Mouse (Mus musculus): ENCODE results near the gene N4bp3. TPM values are rescaled to one million over a fixed set of nuclear protein-coding genes. Genes with fewer than 3 reads are reported as not detected.
"Not testable (repeated sequence)": the region's sequence is repeated elsewhere in the genome, so short reads cannot be mapped to it uniquely, and the experiment has no call there.

The N4bp3 gene
- polyA plus RNA-seq, 1 experiment from 2014 or later, result 19.9 TPM

DNA sequence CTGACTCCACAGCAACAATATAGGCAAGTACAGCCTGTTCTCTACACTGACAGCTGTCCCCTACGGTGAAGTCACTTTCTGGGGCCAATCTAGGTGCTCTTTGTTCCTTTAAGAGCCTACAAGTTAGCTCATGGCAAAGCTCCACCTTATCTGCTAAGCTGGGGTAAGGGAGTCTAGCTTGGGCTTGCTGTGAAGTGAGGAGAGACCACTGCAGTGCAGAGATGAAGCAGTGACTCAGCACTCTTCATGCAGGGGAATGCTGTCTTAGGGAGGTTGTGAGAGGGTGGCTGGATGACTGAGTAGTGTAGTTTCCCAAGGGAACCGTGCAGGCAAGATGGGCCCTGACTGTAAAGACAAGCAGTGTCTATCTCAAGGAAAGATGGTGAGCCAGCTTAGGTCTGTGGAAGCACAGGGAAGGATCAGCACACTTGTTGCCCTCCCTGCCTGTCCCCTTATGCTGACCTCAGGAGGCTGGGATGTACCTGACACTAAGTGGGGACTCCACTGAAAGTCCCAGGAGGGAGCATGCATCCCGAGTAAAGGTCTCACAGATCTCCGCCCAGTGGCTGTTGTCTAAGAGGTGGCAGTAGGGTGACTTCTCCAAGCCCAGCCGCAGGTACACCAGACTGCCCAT is 25.3 kb downstream of the N4bp3 start:
- Histone ChIP-seq H3K36me3 (replicated peaks; ENCODE audit: control insufficient read depth, insufficient read depth) (peaks cover 79% of the 10 kb centered on the region), H3K4me2 (replicated peaks) (no peak overlapping the region), H3K9me3 (ENCODE audit: control insufficient read depth, low read length) (no peaks in the 10 kb centered on the region), H3K27ac (no peak overlapping the region), H3K4me1 (replicated peaks; ENCODE audit: control insufficient read depth, insufficient read depth, low read length) (peaks cover 4% of the 10 kb centered on the region), H3K9ac (no peak overlapping the region), H3K27me3 (ENCODE audit: control insufficient read depth, insufficient read depth, low read length) (no peaks in the 10 kb centered on the region), H3K4me3 (replicated peaks; ENCODE audit: low read length) (no peak overlapping the region)
- ATAC-seq (ENCODE audit: low FRiP score) (no peak), DNase-seq (ENCODE audit: low spot score) (no peak)
- 80% methylated on average over 5 of the region's 5 CpGs for WGBS

DNA sequence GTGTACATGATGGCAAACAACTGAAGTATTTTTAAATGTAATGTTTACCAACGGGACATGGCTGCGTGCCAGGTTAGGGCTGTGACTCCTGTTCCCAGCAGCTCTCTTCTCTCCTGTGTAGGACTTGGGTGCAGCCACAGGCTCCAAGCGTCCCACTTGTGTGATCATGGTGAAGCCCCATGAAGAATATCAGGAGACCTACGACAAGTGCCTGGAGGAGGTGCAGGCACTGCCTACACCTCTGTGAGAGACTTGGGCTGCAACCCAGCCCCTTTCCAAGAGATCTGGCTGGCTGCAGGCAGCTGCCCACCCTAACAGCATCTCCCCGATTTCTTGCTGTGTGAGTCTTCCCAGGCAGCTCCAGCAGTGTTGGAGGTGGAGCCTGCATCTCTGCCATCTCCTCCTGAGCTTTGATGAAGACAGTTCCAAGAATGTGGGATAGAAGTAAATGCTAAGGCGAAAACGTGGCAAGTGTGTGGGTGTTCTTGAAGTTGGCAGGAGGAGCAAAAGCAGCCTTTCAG is 27.6 kb downstream of the N4bp3 start:
- H3K4me3 ChIP-seq (replicated peaks; ENCODE audit: low read length), result no peak overlapping the region
- DNase-seq (ENCODE audit: low spot score), result no peak
- H3K27ac ChIP-seq, result no peak overlapping the region
- peaks cover 7% of the 10 kb centered on the region for H3K4me1 ChIP-seq (replicated peaks; ENCODE audit: control insufficient read depth, insufficient read depth, low read length)
- H3K27me3 ChIP-seq (ENCODE audit: control insufficient read depth, insufficient read depth, low read length), result no peaks in the 10 kb centered on the region
- H3K36me3 ChIP-seq (replicated peaks; ENCODE audit: control insufficient read depth, insufficient read depth), result peaks cover 63% of the 10 kb centered on the region
- no peak overlapping the region for H3K9ac ChIP-seq
- ATAC-seq (ENCODE audit: low FRiP score), result no peak
- no peaks in the 10 kb centered on the region for H3K9me3 ChIP-seq (ENCODE audit: control insufficient read depth, low read length)
- WGBS, result 89% methylated on average over 7 of the region's 7 CpGs
- H3K4me2 ChIP-seq (replicated peaks), result no peak overlapping the region

DNA sequence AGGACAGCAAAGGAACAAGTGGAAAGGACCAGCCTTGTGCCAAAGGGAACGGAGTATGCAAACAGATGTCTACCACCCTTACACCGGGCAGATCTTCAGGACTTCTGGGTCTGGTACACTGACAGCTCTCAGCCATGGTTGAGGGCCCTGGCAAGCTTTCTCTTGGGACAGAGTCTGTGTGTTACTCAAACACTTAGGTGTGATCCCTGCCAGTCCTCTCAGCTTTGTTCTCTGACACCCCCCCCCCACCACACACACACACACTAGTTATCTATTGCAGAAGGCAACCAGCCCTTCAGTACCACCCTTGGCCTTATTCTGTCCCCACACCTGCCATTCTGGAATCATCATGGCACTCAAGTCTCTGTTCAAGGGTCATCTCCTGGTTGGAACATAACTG is 28.9 kb downstream of the N4bp3 start:
- no peak for DNase-seq (ENCODE audit: low spot score)

DNA sequence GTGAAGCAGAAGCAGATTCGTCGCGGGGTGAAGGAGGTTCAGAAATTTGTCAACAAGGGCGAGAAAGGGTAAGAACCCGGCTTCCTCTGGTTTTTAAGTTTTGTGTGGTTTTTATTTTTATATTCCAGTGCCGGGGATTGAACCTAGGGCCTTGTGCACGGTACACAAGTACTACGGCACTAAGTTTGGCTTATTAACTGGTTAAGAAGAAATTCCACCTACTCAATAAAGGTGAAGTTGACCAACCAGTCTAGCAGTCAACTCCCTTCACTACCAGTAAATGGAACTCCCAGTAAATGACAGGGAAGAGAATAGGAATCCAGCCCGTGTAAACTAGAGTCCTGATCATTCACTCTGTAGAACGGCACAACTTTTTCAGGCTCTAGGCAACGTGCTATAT is 30.6 kb downstream of the N4bp3 start:
- WGBS, result 1% methylated on average over 11 of the region's 11 CpGs
- Histone ChIP-seq H3K4me2 (replicated peaks) (peak overlapping the region; percentile 89), H3K4me3 (replicated peaks; ENCODE audit: low read length) (peak overlapping the region; percentile 59), H3K9ac (peak overlapping the region; percentile 73), H3K36me3 (replicated peaks; ENCODE audit: control insufficient read depth, insufficient read depth) (peaks cover 37% of the 10 kb centered on the region), H3K27ac (no peak overlapping the region), H3K9me3 (ENCODE audit: control insufficient read depth, low read length) (no peaks in the 10 kb centered on the region), H3K27me3 (ENCODE audit: control insufficient read depth, insufficient read depth, low read length) (no peaks in the 10 kb centered on the region), H3K4me1 (replicated peaks; ENCODE audit: control insufficient read depth, insufficient read depth, low read length) (peaks cover 13% of the 10 kb centered on the region)
- no peak for DNase-seq (ENCODE audit: low spot score)
- ATAC-seq (ENCODE audit: low FRiP score), result no peak

More for the DNA sequence above, 28.9 kb downstream of the N4bp3 start:
- ATAC-seq (ENCODE audit: low FRiP score), result no peak
- no peak overlapping the region for H3K9ac ChIP-seq
- H3K9me3 ChIP-seq (ENCODE audit: control insufficient read depth, low read length), result no peaks in the 10 kb centered on the region
- 93% methylated on average over 2 of the region's 2 CpGs for whole genome bisulfite sequencing
- H3K36me3 ChIP-seq (replicated peaks; ENCODE audit: control insufficient read depth, insufficient read depth), result peaks cover 51% of the 10 kb centered on the region
- H3K27me3 ChIP-seq (ENCODE audit: control insufficient read depth, insufficient read depth, low read length), result no peaks in the 10 kb centered on the region
- peaks cover 7% of the 10 kb centered on the region for H3K4me1 ChIP-seq (replicated peaks; ENCODE audit: control insufficient read depth, insufficient read depth, low read length)
- no peak overlapping the region for H3K4me2 ChIP-seq (replicated peaks)
- no peak overlapping the region for H3K27ac ChIP-seq
- H3K4me3 ChIP-seq (replicated peaks; ENCODE audit: low read length), result no peak overlapping the region

DNA sequence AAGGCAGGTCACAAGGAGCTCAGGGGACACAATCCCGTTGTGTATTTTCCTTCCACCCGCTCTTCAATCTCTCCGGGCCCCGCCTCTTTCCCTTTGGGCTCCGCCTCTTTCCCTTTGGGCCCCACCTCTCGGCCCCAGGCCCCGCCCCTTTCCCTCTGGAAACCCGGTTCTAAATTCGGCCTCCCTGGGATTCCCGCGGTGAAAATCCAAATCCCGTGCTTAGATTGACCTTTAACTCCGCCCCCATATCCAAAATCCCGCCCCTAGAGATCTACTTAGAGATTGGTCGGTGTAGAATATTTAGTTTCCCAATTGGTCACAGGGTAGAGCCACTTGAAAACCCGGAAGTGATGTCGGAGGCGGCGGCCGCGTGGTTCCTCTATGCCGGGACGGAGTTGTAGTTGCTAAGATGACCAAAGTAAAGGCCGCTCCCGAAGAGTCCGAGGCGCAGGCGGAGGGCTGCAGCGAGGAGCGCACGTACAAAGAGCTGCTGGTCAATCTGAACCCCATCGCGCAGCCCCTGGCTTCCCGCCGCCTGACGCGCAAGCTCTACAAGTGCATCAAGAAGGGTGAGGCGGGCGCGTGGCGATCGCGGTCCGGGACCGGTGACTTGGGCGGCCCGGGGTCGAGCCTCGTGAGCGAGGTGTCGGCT is 31.1 kb downstream of the N4bp3 start, which contains the start of gene Nhp2:
Gene Nhp2, plus strand, starts transcription at position 327 of the 652 bp plus-strand sequence.
- under 1% methylated on average over 51 of the region's 51 CpGs for WGBS
- peaks cover 13% of the 10 kb centered on the region for H3K4me1 ChIP-seq (replicated peaks; ENCODE audit: control insufficient read depth, insufficient read depth, low read length)
- no peaks in the 10 kb centered on the region for H3K9me3 ChIP-seq (ENCODE audit: control insufficient read depth, low read length)
- H3K4me3 ChIP-seq (replicated peaks; ENCODE audit: low read length), result peak within 1 kb of the TSS; percentile 59
- DNase-seq (ENCODE audit: low spot score) (peak; percentile 97), ATAC-seq (ENCODE audit: low FRiP score) (peak; percentile 94)
- H3K27ac ChIP-seq, result no peak within 1 kb of the TSS
- H3K4me2 ChIP-seq (replicated peaks), result peak within 1 kb of the TSS; percentile 89
- H3K27me3 ChIP-seq (ENCODE audit: control insufficient read depth, insufficient read depth, low read length), result no peaks in the 10 kb centered on the region
- H3K36me3 ChIP-seq (replicated peaks; ENCODE audit: control insufficient read depth, insufficient read depth), result peaks cover 31% of the 10 kb centered on the region
- H3K9ac ChIP-seq, result peak within 1 kb of the TSS; percentile 73

DNA sequence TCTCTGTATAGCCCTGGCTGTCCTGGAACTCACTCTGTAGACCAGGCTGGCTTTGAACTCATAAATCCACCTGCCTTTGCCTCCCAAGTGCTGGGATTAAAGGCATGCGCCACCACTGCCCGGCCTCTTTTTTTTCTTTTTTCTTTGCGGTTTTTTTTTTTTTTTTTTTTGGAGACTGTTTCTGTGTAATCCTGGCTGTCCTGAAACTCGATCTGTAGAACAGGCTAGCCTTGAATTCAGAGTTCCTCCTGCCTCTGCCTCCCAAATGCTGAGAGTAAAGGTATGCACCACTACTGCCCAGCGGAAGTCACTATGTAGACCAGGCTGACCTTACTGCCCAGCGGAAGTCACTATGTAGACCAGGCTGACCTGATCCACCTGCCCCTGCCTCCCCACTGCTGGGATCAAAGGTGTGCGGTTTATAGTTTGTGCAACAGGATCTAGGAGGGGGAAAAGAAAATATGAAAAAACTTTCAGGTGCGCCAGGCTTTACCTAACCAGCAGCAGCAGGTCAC is 31.7 kb downstream of the N4bp3 start:
- Histone ChIP-seq H3K27ac (no peak overlapping the region), H3K4me1 (replicated peaks; ENCODE audit: control insufficient read depth, insufficient read depth, low read length) (peaks cover 13% of the 10 kb centered on the region)

DNA sequence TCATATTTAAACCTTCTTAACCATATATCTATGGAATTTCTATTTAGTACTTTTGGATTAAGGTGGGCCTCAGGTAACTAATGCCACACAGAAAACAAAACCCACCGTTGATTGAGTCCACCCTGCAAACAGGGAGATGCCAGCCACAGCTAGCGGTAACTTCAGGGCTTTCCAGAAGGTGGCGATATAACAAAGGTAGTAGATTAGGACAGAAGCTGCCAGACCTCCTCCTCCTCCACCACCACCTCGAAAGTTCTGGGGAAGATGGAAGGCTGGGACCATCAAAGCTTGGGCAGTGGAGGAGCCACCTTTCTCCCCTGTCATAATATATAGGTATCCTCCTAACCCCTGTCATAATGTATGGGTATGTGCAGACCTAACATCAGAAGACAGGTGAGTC is 32.9 kb downstream of the N4bp3 start:
- Histone ChIP-seq H3K27me3 (ENCODE audit: control insufficient read depth, insufficient read depth, low read length) (no peaks in the 10 kb centered on the region), H3K9ac (no peak overlapping the region), H3K27ac (no peak overlapping the region), H3K4me1 (replicated peaks; ENCODE audit: control insufficient read depth, insufficient read depth, low read length) (peaks cover 13% of the 10 kb centered on the region), H3K4me2 (replicated peaks) (no peak overlapping the region), H3K4me3 (replicated peaks; ENCODE audit: low read length) (no peak overlapping the region), H3K9me3 (ENCODE audit: control insufficient read depth, low read length) (no peaks in the 10 kb centered on the region), H3K36me3 (replicated peaks; ENCODE audit: control insufficient read depth, insufficient read depth) (peaks cover 14% of the 10 kb centered on the region)
- DNase-seq (ENCODE audit: low spot score) (peak; percentile 77), ATAC-seq (ENCODE audit: low FRiP score) (no peak)
- WGBS, result 3% methylated on average over 4 of the region's 4 CpGs

More for the DNA sequence above, 31.7 kb downstream of the N4bp3 start:
- ATAC-seq (ENCODE audit: low FRiP score), result peak; percentile 42; the same call in 1 of the 2 replicates
- H3K9ac ChIP-seq, result no peak overlapping the region
- H3K4me3 ChIP-seq (replicated peaks; ENCODE audit: low read length), result peak overlapping the region; percentile 59
- DNase-seq (ENCODE audit: low spot score), result no peak
- 53% methylated on average over 8 of the region's 8 CpGs for WGBS
- no peaks in the 10 kb centered on the region for H3K27me3 ChIP-seq (ENCODE audit: control insufficient read depth, insufficient read depth, low read length)
- H3K36me3 ChIP-seq (replicated peaks; ENCODE audit: control insufficient read depth, insufficient read depth), result peaks cover 25% of the 10 kb centered on the region
- H3K4me2 ChIP-seq (replicated peaks), result peak overlapping the region; percentile 89
- H3K9me3 ChIP-seq (ENCODE audit: control insufficient read depth, low read length), result no peaks in the 10 kb centered on the region

DNA sequence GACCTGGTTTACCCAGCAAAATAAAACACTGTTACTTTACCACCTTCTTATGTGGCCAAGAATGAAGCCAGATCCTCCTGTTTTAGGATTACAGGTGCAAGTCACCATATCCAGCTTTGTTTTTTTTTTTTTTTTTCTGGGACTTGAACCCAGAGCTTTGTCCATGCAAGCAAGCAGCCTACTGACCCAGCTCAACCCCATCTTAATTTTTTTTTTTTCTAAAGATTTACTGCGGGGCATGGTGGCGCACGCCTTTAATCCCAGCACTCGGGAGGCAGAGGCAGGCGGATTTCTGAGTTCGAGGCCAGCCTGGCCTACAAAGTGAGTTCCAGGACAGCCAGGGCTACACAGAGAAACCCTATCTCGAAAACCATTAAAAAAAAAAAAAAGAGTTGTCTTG is 34.5 kb downstream of the N4bp3 start:
- not testable (repeated sequence) for H3K27ac ChIP-seq; H3K9me3 ChIP-seq (ENCODE audit: control insufficient read depth, low read length); H3K36me3 ChIP-seq (replicated peaks; ENCODE audit: control insufficient read depth, insufficient read depth); ATAC-seq (ENCODE audit: low FRiP score); H3K27me3 ChIP-seq (ENCODE audit: control insufficient read depth, insufficient read depth, low read length); DNase-seq (ENCODE audit: low spot score)
- Histone ChIP-seq H3K4me3 (replicated peaks; ENCODE audit: low read length) (0 out of 2 replicates have a peak overlapping the region, but pooled peaks have one; percentile 27), H3K9ac (0 out of 2 replicates have a peak overlapping the region, but pooled peaks have one; percentile 57), H3K4me2 (replicated peaks) (peak overlapping the region; percentile 57), H3K4me1 (replicated peaks; ENCODE audit: control insufficient read depth, insufficient read depth, low read length) (peaks cover 13% of the 10 kb centered on the region)
- WGBS, result 91% methylated on average over 7 of the region's 7 CpGs

DNA sequence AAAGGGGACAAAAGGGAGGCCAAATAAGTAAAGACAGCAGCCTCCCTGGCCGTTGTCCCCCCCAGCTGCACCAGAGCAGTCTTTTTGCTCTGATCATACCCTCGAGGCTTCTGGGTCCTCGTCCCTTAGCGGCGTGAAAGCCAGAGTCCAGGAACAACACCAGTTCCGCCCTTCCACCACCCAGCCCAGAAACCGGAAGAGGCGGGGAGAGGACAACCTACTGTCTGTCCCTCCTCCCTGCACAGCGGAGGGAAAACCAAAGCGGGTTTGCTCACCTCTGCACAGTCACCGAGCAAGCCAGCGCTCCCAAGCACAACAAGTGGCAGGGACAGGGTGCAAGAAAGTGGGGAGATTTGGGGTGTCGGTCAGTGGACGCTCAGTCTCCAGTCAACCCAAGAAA is 35.0 kb downstream of the N4bp3 start:
- peaks cover 12% of the 10 kb centered on the region for H3K4me1 ChIP-seq (replicated peaks; ENCODE audit: control insufficient read depth, insufficient read depth, low read length)
- H3K4me2 ChIP-seq (replicated peaks), result peak overlapping the region; percentile 57
- H3K27me3 ChIP-seq (ENCODE audit: control insufficient read depth, insufficient read depth, low read length), result no peaks in the 10 kb centered on the region
- peak overlapping the region; percentile 27 for H3K4me3 ChIP-seq (replicated peaks; ENCODE audit: low read length)
- ATAC-seq (ENCODE audit: low FRiP score) (no peak), DNase-seq (ENCODE audit: low spot score) (no peak)
- WGBS, result 4% methylated on average over 14 of the region's 14 CpGs
- H3K9ac ChIP-seq, result peak overlapping the region; percentile 57
- no peaks in the 10 kb centered on the region for H3K36me3 ChIP-seq (replicated peaks; ENCODE audit: control insufficient read depth, insufficient read depth)
- no peaks in the 10 kb centered on the region for H3K9me3 ChIP-seq (ENCODE audit: control insufficient read depth, low read length)
- H3K27ac ChIP-seq, result no peak overlapping the region

All from hindbrain, embryonic 14.5 days (tissue).